Comparison of ENCODE assay signal across 21 mouse cellular contexts in the genomic region with DNA sequence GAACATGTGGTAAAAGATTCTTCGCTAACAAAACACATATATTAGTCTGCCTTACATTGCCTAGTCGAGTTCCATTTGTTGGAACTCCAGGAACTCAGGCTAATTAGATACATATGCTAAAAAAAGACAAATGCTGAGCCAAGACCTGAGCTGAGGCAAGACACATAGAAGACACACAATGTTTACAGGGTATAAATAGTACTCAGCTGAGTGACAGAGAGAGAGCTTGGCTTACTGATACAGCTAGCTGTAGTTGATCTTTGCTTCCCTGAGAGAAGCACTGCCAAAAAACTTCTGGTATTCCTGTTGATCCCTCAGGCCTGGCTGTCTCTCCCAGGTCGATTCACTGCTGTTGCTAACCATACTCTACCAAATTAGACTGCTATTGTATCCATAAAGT.
DNase-seq lines count a peak whose midpoint lies in the region; ATAC-seq and TF ChIP-seq lines count a peak whose summit lies in the region.
"Had no signal": no experiment of that assay in that cellular context is flagged by ENCODE, and none has a peak within 500 bp of the region (broad histone marks: within the 10 kb centered on the region; RNA-seq: fewer than 3 reads in every experiment).

No protein-coding gene starts in this region.

- peaks cover 6% of the 10 kb centered on the region; the same call in 1 of the 2 replicates for H3K4me1 ChIP-seq in embryonic facial prominence, embryonic 14.5 days (ENCODE audit: control insufficient read depth, insufficient read depth, low read length)
- no peaks in the 10 kb centered on the region for H3K4me1 ChIP-seq in heart, postnatal 0 days (ENCODE audit: control insufficient read depth, insufficient read depth)

- H3K27me3 ChIP-seq in embryonic facial prominence, embryonic 14.5 days (replicated peaks; ENCODE audit: control insufficient read depth, insufficient read depth, low read length): no peaks in the 10 kb centered on the region
- H3K27me3 ChIP-seq in heart, postnatal 0 days (ENCODE audit: control insufficient read depth, insufficient read depth, low read length): no peaks in the 10 kb centered on the region

- H3K36me3 ChIP-seq in embryonic facial prominence, embryonic 14.5 days (ENCODE audit: control insufficient read depth, insufficient read depth, low read length): no peaks in the 10 kb centered on the region
- H3K36me3 ChIP-seq in heart, postnatal 0 days (replicated peaks; ENCODE audit: control insufficient read depth, insufficient read depth, low read length): no peaks in the 10 kb centered on the region

- ATAC-seq in embryonic facial prominence, embryonic 14.5 days (ENCODE audit: low read depth): peak; percentile 65; the same call in 1 of the 2 replicates
- ATAC-seq in heart, postnatal 0 days (ENCODE audit: insufficient read depth, low read depth): peak; percentile 76

- H3K4me2 ChIP-seq in embryonic facial prominence, embryonic 14.5 days (ENCODE audit: low read depth, low read length): no peak overlapping the region
- H3K4me2 ChIP-seq in heart, postnatal 0 days (ENCODE audit: low read depth, low read length): no peak overlapping the region

- peak; percentile 51 to 71 for DNase-seq in heart, adult 18-20 months
- DNase-seq in heart, postnatal 4 days: no peak
- DNase-seq in brain, embryonic 14.5 days (ENCODE audit: low read depth): peak; percentile 28
- peak; percentile 84 for DNase-seq in embryonic facial prominence, embryonic 14.5 days (ENCODE audit: low spot score)
- peak; percentile 38 for DNase-seq in heart, postnatal 0 days (ENCODE audit: low spot score)
- DNase-seq in retina, embryonic 14.5 days (ENCODE audit: low spot score): no peak
- no peak for DNase-seq in adrenal gland, postnatal 25 days
- DNase-seq: adrenal gland, adult 2 months; cerebellum, adult 11 months; cerebellum, postnatal 10 days; gastrocnemius, postnatal 10 days; kidney, adult 11 months; liver; lung, postnatal 10 days; midbrain, embryonic 14.5 days; right cerebral cortex, postnatal 14 days; spleen, adult 18-20 months; thymus, postnatal 25 days had no signal

- TF ChIP-seq CTCF in brain, embryonic 14.5 days (IDR thresholded peaks at IDR 0.05; ENCODE audit: borderline replicate concordance, extremely low read depth, insufficient read depth, insufficient read length): no peak
- TF ChIP-seq CTCF in heart, postnatal 0 days (IDR thresholded peaks at IDR 0.05; ENCODE audit: low read depth): no peak

- WGBS in embryonic facial prominence, embryonic 14.5 days: 33% methylated on average over 3 of the region's 3 CpGs
- 35% methylated on average over 3 of the region's 3 CpGs for WGBS in heart, postnatal 0 days

- no peak overlapping the region; the same call in 1 of the 2 replicates for H3K27ac ChIP-seq in embryonic facial prominence, embryonic 14.5 days (replicated peaks; ENCODE audit: low read depth, low read length)
- H3K27ac ChIP-seq in heart, postnatal 0 days (ENCODE audit: low read depth): peak overlapping the region; percentile 75
- H3K27ac ChIP-seq: kidney, postnatal 0 days had no signal

- no peak for TF ChIP-seq EP300 in heart, postnatal 0 days (IDR thresholded peaks at IDR 0.05; ENCODE audit: low read depth)

- H3K9ac ChIP-seq in embryonic facial prominence, embryonic 14.5 days (ENCODE audit: low read depth, low read length): no peak overlapping the region
- H3K9ac ChIP-seq in heart, postnatal 0 days (replicated peaks; ENCODE audit: low read depth, low read length): no peak overlapping the region

- H3K4me3 ChIP-seq in embryonic facial prominence, embryonic 14.5 days (ENCODE audit: low read depth, low read length): no peak overlapping the region
- no peak overlapping the region for H3K4me3 ChIP-seq in heart, postnatal 0 days (ENCODE audit: low read depth, low read length)
- H3K4me3 ChIP-seq: erythroblast, embryonic 14.5 days; myocyte had no signal

- no peak for TF ChIP-seq POLR2A in brain, embryonic 14.5 days (IDR thresholded peaks at IDR 0.05; ENCODE audit: borderline replicate concordance, extremely low read depth, insufficient read depth, insufficient read length, poor library complexity, severe bottlenecking)

- no peaks in the 10 kb centered on the region for H3K9me3 ChIP-seq in embryonic facial prominence, embryonic 14.5 days (ENCODE audit: control insufficient read depth, low read length)
- H3K9me3 ChIP-seq in heart, postnatal 0 days (replicated peaks; ENCODE audit: control insufficient read depth, low read length): no peaks in the 10 kb centered on the region

Comparison
In these comparisons a context has a peak if more than half of its experiments do, and no peak if none do; other contexts are left out.
1. DNase-seq: peak in heart, adult 18-20 months (2 of 2), brain, embryonic 14.5 days (single experiment), embryonic facial prominence, embryonic 14.5 days (single experiment) and heart, postnatal 0 days (single experiment); none in heart, postnatal 4 days (single experiment), retina, embryonic 14.5 days (single experiment) and adrenal gland, postnatal 25 days (single experiment).